30 mouse cellular contexts compared by ENCODE assay signal in genomic region chr6:115010815-115011214, GRCm38 (mm10).
"Had no signal": no experiment of that assay in that cellular context is flagged by ENCODE, and none has a peak within 500 bp of the region (broad histone marks: within the 10 kb centered on the region; RNA-seq: fewer than 3 reads in every experiment).

No protein-coding gene starts in this region.

- H3K4me2 ChIP-seq: limb, embryonic 12.5 days; limb, embryonic 13.5 days; limb, embryonic 15.5 days; liver, embryonic 11.5 days; liver, embryonic 12.5 days; liver, embryonic 13.5 days; liver, embryonic 15.5 days; lung, embryonic 14.5 days; lung, embryonic 15.5 days; midbrain, embryonic 12.5 days; midbrain, embryonic 13.5 days; midbrain, embryonic 15.5 days had no signal

- H3K27ac ChIP-seq: left cerebral cortex, adult 2 months; limb, embryonic 10.5 days; limb, embryonic 12.5 days; limb, embryonic 13.5 days; limb, embryonic 15.5 days; liver, embryonic 12.5 days; liver, embryonic 13.5 days; liver, embryonic 14.5 days; liver, embryonic 15.5 days; lung, embryonic 15.5 days; macrophage; midbrain, embryonic 10.5 days; midbrain, embryonic 12.5 days; midbrain, embryonic 13.5 days; midbrain, embryonic 15.5 days had no signal

- ATAC-seq: liver, embryonic 12.5 days; liver, postnatal 0 days; lung, postnatal 0 days; midbrain, embryonic 13.5 days; midbrain, embryonic 15.5 days; midbrain, embryonic 16.5 days had no signal

- H3K9ac ChIP-seq: limb, embryonic 12.5 days; limb, embryonic 13.5 days; limb, embryonic 15.5 days; liver, embryonic 12.5 days; liver, embryonic 13.5 days; liver, embryonic 14.5 days; liver, embryonic 15.5 days; liver, postnatal 0 days; lung, embryonic 14.5 days; lung, embryonic 15.5 days; midbrain, embryonic 12.5 days; midbrain, embryonic 13.5 days; midbrain, embryonic 15.5 days had no signal

- DNase-seq: left cerebral cortex, postnatal 4 days; liver; liver, embryonic 13.5 days; liver, postnatal 0 days; lung, adult 18-20 months; lung, adult 2 months; lung, embryonic 14.5 days; lung, postnatal 10 days; lung, postnatal 14 days; lung, postnatal 36 days; lung, postnatal 4 days had no signal

- H3K4me3 ChIP-seq: left cerebral cortex, adult 2 months; limb, embryonic 10.5 days; limb, embryonic 12.5 days; limb, embryonic 13.5 days; limb, embryonic 15.5 days; liver, embryonic 12.5 days; liver, embryonic 13.5 days; liver, embryonic 15.5 days; lung, embryonic 15.5 days; megakaryocyte, embryonic 14.5 days; midbrain, embryonic 10.5 days; midbrain, embryonic 12.5 days; midbrain, embryonic 13.5 days; midbrain, embryonic 15.5 days; myocyte had no signal

- H3K27me3 ChIP-seq: limb, embryonic 13.5 days; limb, embryonic 15.5 days; liver, embryonic 12.5 days; liver, embryonic 13.5 days; liver, embryonic 15.5 days; lung, embryonic 15.5 days; megakaryocyte, embryonic 14.5 days; midbrain, embryonic 12.5 days; midbrain, embryonic 13.5 days; midbrain, embryonic 15.5 days had no signal

- H3K9me3 ChIP-seq: limb, embryonic 10.5 days; limb, embryonic 12.5 days; limb, embryonic 13.5 days; limb, embryonic 15.5 days; liver, embryonic 12.5 days; liver, embryonic 13.5 days; liver, embryonic 15.5 days; lung, embryonic 15.5 days; megakaryocyte, embryonic 14.5 days; midbrain, embryonic 10.5 days; midbrain, embryonic 12.5 days; midbrain, embryonic 13.5 days; midbrain, embryonic 15.5 days had no signal
